Mouse (Mus musculus): Measurements from ENCODE around the gene Olfr516. TPM values are rescaled to one million over a fixed set of nuclear protein-coding genes. Genes with fewer than 3 reads are reported as not detected.

Gene Olfr516
- total and polyA plus RNA-seq, 3 experiments = not detected

DNA sequence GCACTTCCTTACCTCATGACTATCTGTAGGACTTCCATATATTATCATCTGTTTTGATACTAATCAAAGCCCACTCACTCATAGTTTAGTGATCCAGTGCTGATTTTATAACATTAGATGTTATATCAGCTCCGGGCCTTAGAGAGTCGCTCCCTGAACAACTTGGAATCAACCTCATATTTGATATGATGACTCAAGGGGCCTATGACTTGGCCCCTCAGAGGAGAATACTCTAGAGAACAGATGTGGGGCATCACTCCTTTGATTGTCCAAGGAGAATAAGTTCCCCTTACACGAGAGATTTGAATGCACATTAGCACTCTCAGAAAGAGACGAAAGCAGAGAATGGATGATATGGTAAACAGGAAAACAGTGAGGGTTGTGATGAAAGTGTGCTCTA is 34.6 kb upstream of the Olfr516 start, which contains the start of gene Olfr518:
Olfr518 (minus strand) TSS at position 101 of the 400 bp plus-strand sequence.
- Histone ChIP-seq H3K27ac (ENCODE audit: control insufficient read depth, low read depth, low read length) (no peak within 1 kb of the TSS), H3K36me3 (ENCODE audit: control insufficient read depth in 1 of 2, insufficient read depth in 2 of 2, low read length in 2 of 2) (no peaks in the 10 kb centered on the region), H3K79me2 (ENCODE audit: control insufficient read depth, insufficient read depth, low read length, poor library complexity) (no peaks in the 10 kb centered on the region), H3K4me1 (ENCODE audit: control insufficient read depth in 1 of 2, insufficient read depth in 2 of 2, low read length in 2 of 2) (no peaks in the 10 kb centered on the region), H3K9me3 (replicated peaks; ENCODE audit: insufficient read depth, low read length) (no peaks in the 10 kb centered on the region), H3K9ac (ENCODE audit: control insufficient read depth, low read depth, low read length, poor library complexity, severe bottlenecking) (no peak within 1 kb of the TSS), H3K4me3 (ENCODE audit: control insufficient read depth in 1 of 2, insufficient read depth in 1 of 2, low read depth in 2 of 2, low read length in 2 of 2) (no peak within 1 kb of the TSS), H3K27me3 (ENCODE audit: control insufficient read depth in 1 of 2, insufficient read depth in 2 of 2, low read length in 2 of 2) (no peaks in the 10 kb centered on the region)
- DNase-seq (ENCODE audit: low read depth, low spot score) = no peak
- TF ChIP-seq USF2 (IDR thresholded peaks at IDR 0.05; ENCODE audit: borderline replicate concordance in 1 of 2, insufficient read depth in 1 of 2, low read depth in 1 of 2, low read length in 2 of 2) (no peak), RAD21 (IDR thresholded peaks at IDR 0.05; ENCODE audit: low read depth, low read length) (no peak), ETS1 (IDR thresholded peaks at IDR 0.05; ENCODE audit: low read depth, low read length) (no peak), ZMIZ1 (IDR thresholded peaks at IDR 0.05; ENCODE audit: low read depth, low read length) (no peak), RCOR1 (IDR thresholded peaks at IDR 0.05; ENCODE audit: low read depth, low read length) (no peak), NRF1 (IDR thresholded peaks at IDR 0.05; ENCODE audit: insufficient read depth, low read depth, low read length, poor library complexity, severe bottlenecking) (no peak), MYC (IDR thresholded peaks at IDR 0.05; ENCODE audit: low read depth, low read length) (no peak), MAX (IDR thresholded peaks at IDR 0.05; ENCODE audit: low read length) (no peak), MAZ (IDR thresholded peaks at IDR 0.05; ENCODE audit: low read depth, low read length) (no peak), HCFC1 (IDR thresholded peaks at IDR 0.05; ENCODE audit: low read depth, low read length) (no peak), ELF1 (IDR thresholded peaks at IDR 0.05; ENCODE audit: low read depth, low read length) (no peak), BHLHE40 (IDR thresholded peaks at IDR 0.05; ENCODE audit: borderline replicate concordance, low read depth, low read length) (no peak), MEF2A (IDR thresholded peaks at IDR 0.05; ENCODE audit: extremely low read depth, insufficient replicate concordance, low read depth, low read length, poor library complexity, severe bottlenecking) (no peak), POLR2AphosphoS5 (IDR thresholded peaks at IDR 0.05; ENCODE audit: borderline replicate concordance, low read depth, low read length) (no peak)

DNA sequence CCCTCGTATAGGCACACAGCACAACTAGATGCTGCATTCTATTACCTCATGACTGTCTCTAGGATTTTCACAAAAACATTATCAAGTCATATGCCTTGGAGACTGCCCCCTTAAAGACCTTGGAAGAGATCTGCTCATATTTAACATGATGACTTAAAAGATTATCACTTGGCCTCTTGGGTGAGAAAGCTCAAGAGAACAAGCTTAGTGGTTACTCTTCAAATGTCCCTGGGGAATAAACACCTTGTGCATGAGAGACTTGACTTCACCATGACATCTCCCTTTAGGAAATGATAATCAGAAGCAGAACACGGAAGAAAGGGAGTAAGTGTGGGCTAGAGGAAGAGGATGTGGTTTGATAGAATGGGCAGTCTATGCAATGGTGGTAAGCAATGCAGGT is 21.9 kb upstream of the Olfr516 start, which contains the start of gene Olfr517:
Olfr517 (minus strand) TSS at position 101 of the 400 bp plus-strand sequence.
- DNase-seq (ENCODE audit: low read depth, low spot score) = no peak
- Histone ChIP-seq H3K27me3 (ENCODE audit: control insufficient read depth in 1 of 2, insufficient read depth in 2 of 2, low read length in 2 of 2) (no peaks in the 10 kb centered on the region), H3K9ac (ENCODE audit: control insufficient read depth, low read depth, low read length, poor library complexity, severe bottlenecking) (no peak within 1 kb of the TSS), H3K27ac (ENCODE audit: control insufficient read depth, low read depth, low read length) (no peak within 1 kb of the TSS), H3K36me3 (ENCODE audit: control insufficient read depth in 1 of 2, insufficient read depth in 2 of 2, low read length in 2 of 2) (no peaks in the 10 kb centered on the region), H3K4me3 (ENCODE audit: control insufficient read depth in 1 of 2, insufficient read depth in 1 of 2, low read depth in 2 of 2, low read length in 2 of 2) (no peak within 1 kb of the TSS), H3K79me2 (ENCODE audit: control insufficient read depth, insufficient read depth, low read length, poor library complexity) (no peaks in the 10 kb centered on the region), H3K4me1 (ENCODE audit: control insufficient read depth in 1 of 2, insufficient read depth in 2 of 2, low read length in 2 of 2) (no peaks in the 10 kb centered on the region), H3K9me3 (replicated peaks; ENCODE audit: insufficient read depth, low read length) (no peaks in the 10 kb centered on the region)
- TF ChIP-seq GATA1 (IDR thresholded peaks at IDR 0.05; ENCODE audit: low read depth, low read length) (no peak), ZC3H11A (IDR thresholded peaks at IDR 0.05; ENCODE audit: low read depth, low read length) (no peak), USF2 (IDR thresholded peaks at IDR 0.05; ENCODE audit: borderline replicate concordance in 1 of 2, insufficient read depth in 1 of 2, low read depth in 1 of 2, low read length in 2 of 2) (no peak), NELFE (IDR thresholded peaks at IDR 0.05; ENCODE audit: low read depth, low read length) (no peak), UBTF (IDR thresholded peaks at IDR 0.05; ENCODE audit: borderline replicate concordance, insufficient read depth, low read depth, low read length) (no peak), TAL1 (IDR thresholded peaks at IDR 0.05; ENCODE audit: low read length) (no peak), RAD21 (IDR thresholded peaks at IDR 0.05; ENCODE audit: low read depth, low read length) (no peak), POLR2A (IDR thresholded peaks at IDR 0.05; ENCODE audit: control insufficient read depth in 1 of 2, insufficient read depth in 1 of 2, low read depth in 1 of 2, low read length in 2 of 2, poor library complexity in 1 of 2) (no peak), JUND (IDR thresholded peaks at IDR 0.05; ENCODE audit: low read depth, low read length) (no peak), E2F4 (IDR thresholded peaks at IDR 0.05; ENCODE audit: borderline replicate concordance, low read depth, low read length) (no peak), ETS1 (IDR thresholded peaks at IDR 0.05; ENCODE audit: low read depth, low read length) (no peak), ZMIZ1 (IDR thresholded peaks at IDR 0.05; ENCODE audit: low read depth, low read length) (no peak), MAFK (IDR thresholded peaks at IDR 0.05; ENCODE audit: borderline replicate concordance, low read depth, low read length) (no peak), TCF12 (IDR thresholded peaks at IDR 0.05; ENCODE audit: low read depth, low read length) (no peak), MYB (IDR thresholded peaks at IDR 0.05; ENCODE audit: low read depth, low read length) (no peak), HCFC1 (IDR thresholded peaks at IDR 0.05; ENCODE audit: low read depth, low read length) (no peak), CHD2 (IDR thresholded peaks at IDR 0.05; ENCODE audit: low read length) (no peak), BHLHE40 (IDR thresholded peaks at IDR 0.05; ENCODE audit: borderline replicate concordance, low read depth, low read length) (no peak), CHD1 (IDR thresholded peaks at IDR 0.05; ENCODE audit: low read depth, low read length) (no peak)

Data from MEL (cell line).